Mouse (Mus musculus) forebrain, embryonic 11.5 days (tissue): Measurements from ENCODE around the gene Polr2i. TPM values are rescaled to one million over a fixed set of nuclear protein-coding genes. Genes with fewer than 3 reads are reported as not detected.

Experiments used
- ATAC-seq: fragments of 200-750 bp; cut with Nextera tagmentation; replicated peaks from 2 replicates; pipeline ENCODE4 v1.8.0; 2017; ENCODE audit warnings: moderate TSS enrichment; ENCODE audit not compliant: low FRiP score
- DNase-seq: peaks from one replicate; pipeline ENCODE4 v3.0.0-alpha.2; 2017; ENCODE audit warnings: low spot score
- H3K27ac ChIP-seq: fragments of 300-500 bp; sonication (generic); 2 replicates; pipeline ENCODE4 v1.5.1; 2014; ENCODE audit warnings: low read depth, low read length
- H3K27me3 ChIP-seq: fragments of 300-500 bp; sonication (generic); 2 replicates; pipeline ENCODE4 v1.6.1; 2014; ENCODE audit warnings: mild to moderate bottlenecking, low read length, mixed read lengths; ENCODE audit not compliant: control insufficient read depth, insufficient read depth
- H3K36me3 ChIP-seq: fragments of 300-500 bp; sonication (generic); 2 replicates; pipeline ENCODE4 v1.6.1; 2014; ENCODE audit warnings: mild to moderate bottlenecking, low read length, moderate library complexity, mixed read lengths; ENCODE audit not compliant: control insufficient read depth, insufficient read depth
- H3K4me1 ChIP-seq: fragments of 300-500 bp; sonication (generic); replicated peaks from 2 replicates; pipeline ENCODE4 v1.6.1; 2014; ENCODE audit warnings: low read length, mixed read lengths; ENCODE audit not compliant: control insufficient read depth, insufficient read depth
- H3K4me2 ChIP-seq: fragments of 300-500 bp; sonication (generic); 2 replicates; pipeline ENCODE4 v1.6.1; 2014; ENCODE audit warnings: low read depth, mild to moderate bottlenecking, low read length, moderate library complexity, mixed read lengths; ENCODE audit not compliant: severe bottlenecking
- H3K4me3 ChIP-seq: fragments of 300-500 bp; sonication (generic); 2 replicates; pipeline ENCODE4 v1.5.1; 2014; ENCODE audit warnings: low read depth, low read length
- H3K9ac ChIP-seq: fragments of 300-500 bp; sonication (generic); 2 replicates; pipeline ENCODE4 v1.6.1; 2014; ENCODE audit warnings: low read length
- H3K9me3 ChIP-seq: fragments of 300-500 bp; sonication (generic); 2 replicates; pipeline ENCODE4 v1.6.1; 2016; ENCODE audit warnings: low read length, mixed read lengths; ENCODE audit not compliant: control insufficient read depth
- WGBS: fragments of 180-500 bp; shearing (Covaris S2); extraction: QIAGEN DNeasy Blood & Tissue Kit; methylation state at CpG from one replicate; pipeline ENCODE4 v1.1.7; 2014; 5-methylcytosine and 5-hydroxymethylcytosine counted together
- polyA plus RNA-seq: library from polyadenylated mRNA; unstranded; fragments of >200 nt; fragmentation: Nextera tagmentation; extraction: Ambion mirVana; gene quantifications from 2 replicates; pipeline ENCODE4 v1.2.1, GENCODE M21; 2014

The Polr2i gene
- polyA plus RNA-seq, 1 experiment from 2014 or later, result 166 TPM

- 1% methylated on average over 26 of the region's 26 CpGs for WGBS
- Histone ChIP-seq H3K36me3 (no peaks in the 10 kb centered on the region; the same call in 1 of the 2 replicates), H3K4me2 (peak overlapping the region; percentile 79), H3K9me3 (no peaks in the 10 kb centered on the region), H3K9ac (peak overlapping the region; percentile 76), H3K27ac (no peak overlapping the region), H3K4me1 (peaks cover 10% of the 10 kb centered on the region), H3K27me3 (no peaks in the 10 kb centered on the region), H3K4me3 (peak overlapping the region; percentile 72)
- peak; percentile 89 for DNase-seq
- peak; percentile 79 for ATAC-seq
Measured at GRCm38 (mm10) chr7:30193581-30194100, 38.1 kb upstream of the Polr2i start.

DNA sequence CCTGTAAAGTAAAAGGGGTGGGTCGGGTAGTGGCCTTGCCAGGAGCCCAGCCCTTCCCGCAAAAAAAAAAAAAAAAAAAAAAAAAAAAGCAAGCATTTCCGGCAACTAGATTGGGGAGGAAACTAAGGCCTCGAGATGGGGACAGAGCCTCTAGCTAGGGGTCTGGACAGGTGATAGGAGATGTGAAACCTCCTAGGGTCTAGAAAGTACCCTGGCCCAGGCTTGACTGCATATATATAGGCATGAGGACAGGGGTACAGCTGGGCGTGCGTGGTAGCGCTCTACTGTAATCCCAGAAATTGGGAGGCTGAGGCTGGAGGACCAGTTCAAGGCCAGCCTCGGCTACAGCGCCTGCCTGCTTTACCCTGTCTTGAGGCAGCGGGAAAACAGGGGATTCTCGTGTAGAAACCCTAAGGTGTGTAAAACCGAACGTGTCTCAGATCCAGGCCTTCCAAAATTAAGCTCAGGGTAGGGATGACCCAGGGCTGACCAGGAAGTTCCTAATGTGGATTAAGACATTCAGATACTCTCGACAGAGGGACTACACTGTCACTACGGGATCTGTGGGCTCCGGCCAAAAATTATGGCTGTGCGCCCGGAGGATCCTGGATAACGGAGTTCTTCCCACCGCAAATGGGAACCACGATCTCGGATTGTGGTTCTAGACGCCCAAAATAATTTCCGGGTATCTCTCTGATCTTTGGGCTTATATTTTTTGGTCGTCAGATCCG, 37.5 kb upstream of the Polr2i start:
- peak; percentile 38 for ATAC-seq
- H3K4me2 ChIP-seq, result peak overlapping the region; percentile 79
- no peaks in the 10 kb centered on the region for H3K27me3 ChIP-seq
- H3K36me3 ChIP-seq, result no peaks in the 10 kb centered on the region; the same call in 1 of the 2 replicates
- peaks cover 10% of the 10 kb centered on the region for H3K4me1 ChIP-seq
- H3K9ac ChIP-seq, result peak overlapping the region; percentile 76
- under 1% methylated on average over 26 of the region's 26 CpGs for WGBS
- DNase-seq, result no peak
- no peaks in the 10 kb centered on the region for H3K9me3 ChIP-seq
- H3K27ac ChIP-seq, result peak overlapping the region; percentile 27; the same call in 1 of the 2 replicates
- peak overlapping the region; percentile 72 for H3K4me3 ChIP-seq

DNA sequence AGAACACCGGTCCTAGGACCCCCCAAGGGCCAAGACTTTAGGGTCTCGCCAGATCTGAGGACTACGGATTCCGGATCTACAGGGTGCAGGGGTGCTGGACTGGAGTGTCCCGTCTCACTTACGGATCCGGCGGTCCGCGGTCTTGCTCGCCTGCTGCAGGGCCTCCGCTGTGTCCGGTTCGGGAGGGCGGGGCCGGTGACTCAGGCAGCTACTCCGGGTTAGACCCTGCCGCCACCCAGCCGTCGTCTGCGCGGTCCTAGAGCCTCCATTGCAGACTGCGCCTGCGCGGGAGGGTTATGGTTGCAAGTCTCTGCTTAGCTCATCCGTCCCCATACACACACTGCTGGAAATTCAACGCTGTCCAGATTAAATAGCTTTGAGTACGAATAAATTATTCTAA, 36.9 kb upstream of the Polr2i start:
- no peaks in the 10 kb centered on the region for H3K27me3 ChIP-seq
- DNase-seq (peak; percentile 98), ATAC-seq (peak; percentile 83)
- H3K4me2 ChIP-seq, result peak overlapping the region; percentile 79
- H3K27ac ChIP-seq, result peak overlapping the region; percentile 27; the same call in 1 of the 2 replicates
- H3K4me1 ChIP-seq, result peaks cover 10% of the 10 kb centered on the region
- no peaks in the 10 kb centered on the region; the same call in 1 of the 2 replicates for H3K36me3 ChIP-seq
- no peaks in the 10 kb centered on the region for H3K9me3 ChIP-seq
- H3K9ac ChIP-seq, result peak overlapping the region; percentile 76
- WGBS, result under 1% methylated on average over 28 of the region's 28 CpGs
- peak overlapping the region; percentile 72 for H3K4me3 ChIP-seq

DNA sequence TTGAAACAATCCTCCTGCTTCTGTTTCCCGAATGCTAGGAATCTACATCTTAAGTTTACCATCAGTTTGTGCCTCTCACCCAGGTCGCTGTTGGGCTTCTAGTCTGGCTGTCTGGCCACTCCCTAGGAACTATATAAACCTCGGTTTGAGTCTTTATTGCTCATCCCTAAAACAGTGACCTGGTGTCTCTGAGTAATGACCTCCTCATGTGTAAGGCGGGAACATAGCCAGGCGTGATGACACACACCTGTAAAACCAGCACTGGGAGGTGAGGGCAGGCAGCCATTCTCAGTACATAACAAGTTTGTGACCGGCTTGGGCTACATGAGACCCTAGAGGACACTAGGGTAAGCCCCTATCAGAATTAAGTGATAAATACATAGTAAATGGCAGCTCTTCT, 36.3 kb upstream of the Polr2i start:
- 76% methylated on average over 6 of the region's 6 CpGs for WGBS
- H3K27ac ChIP-seq, result no peak overlapping the region

GRCm38 (mm10) chr7:30196171-30196570, 35.6 kb upstream of the Polr2i start:
- H3K4me3 ChIP-seq, result no peak overlapping the region
- ATAC-seq (no peak), DNase-seq (no peak)
- H3K4me1 ChIP-seq, result peaks cover 10% of the 10 kb centered on the region
- H3K27ac ChIP-seq, result no peak overlapping the region
- WGBS, result 76% methylated on average over 6 of the region's 6 CpGs
- no peaks in the 10 kb centered on the region for H3K36me3 ChIP-seq
- H3K9ac ChIP-seq, result no peak overlapping the region
- no peaks in the 10 kb centered on the region for H3K9me3 ChIP-seq
- no peaks in the 10 kb centered on the region for H3K27me3 ChIP-seq
- H3K4me2 ChIP-seq, result no peak overlapping the region

More for the DNA sequence above, 36.3 kb upstream of the Polr2i start:
- Histone ChIP-seq H3K4me1 (peaks cover 10% of the 10 kb centered on the region), H3K9ac (peak overlapping the region; percentile 76; the same call in 1 of the 2 replicates), H3K4me3 (peak overlapping the region; percentile 72; the same call in 1 of the 2 replicates), H3K27me3 (no peaks in the 10 kb centered on the region), H3K9me3 (no peaks in the 10 kb centered on the region), H3K36me3 (no peaks in the 10 kb centered on the region; the same call in 1 of the 2 replicates), H3K4me2 (peak overlapping the region; percentile 79; the same call in 1 of the 2 replicates)
- ATAC-seq (no peak), DNase-seq (no peak)

- Histone ChIP-seq H3K4me3 (no peak overlapping the region), H3K27me3 (no peaks in the 10 kb centered on the region), H3K4me2 (no peak overlapping the region), H3K27ac (no peak overlapping the region), H3K9me3 (no peaks in the 10 kb centered on the region), H3K4me1 (peaks cover 8% of the 10 kb centered on the region; the same call in 1 of the 2 replicates), H3K9ac (no peak overlapping the region), H3K36me3 (no peaks in the 10 kb centered on the region)
- 78% methylated on average over 5 of the region's 5 CpGs for WGBS
- DNase-seq (no peak), ATAC-seq (no peak)
Measured at GRCm38 (mm10) chr7:30197592-30198129, 34.1 kb upstream of the Polr2i start.

- no peak within 1 kb of the TSS for H3K9ac ChIP-seq
- no peaks in the 10 kb centered on the region for H3K9me3 ChIP-seq
- H3K27ac ChIP-seq, result no peak within 1 kb of the TSS
- DNase-seq, result peak; percentile 80
- no peak; the same call in 1 of the 2 replicates for ATAC-seq
- no peaks in the 10 kb centered on the region for H3K27me3 ChIP-seq
- H3K4me1 ChIP-seq, result no peaks in the 10 kb centered on the region; the same call in 1 of the 2 replicates
- H3K36me3 ChIP-seq, result no peaks in the 10 kb centered on the region
- no peak within 1 kb of the TSS for H3K4me2 ChIP-seq
- WGBS, result 10% methylated on average over 8 of the region's 8 CpGs
- no peak within 1 kb of the TSS for H3K4me3 ChIP-seq
Measured at GRCm38 (mm10) chr7:30198481-30198971, 33.2 kb upstream of the Polr2i start, which contains the start of gene Capns1. TSS of gene Capns1 (minus strand) at chr7:30198811.

DNA sequence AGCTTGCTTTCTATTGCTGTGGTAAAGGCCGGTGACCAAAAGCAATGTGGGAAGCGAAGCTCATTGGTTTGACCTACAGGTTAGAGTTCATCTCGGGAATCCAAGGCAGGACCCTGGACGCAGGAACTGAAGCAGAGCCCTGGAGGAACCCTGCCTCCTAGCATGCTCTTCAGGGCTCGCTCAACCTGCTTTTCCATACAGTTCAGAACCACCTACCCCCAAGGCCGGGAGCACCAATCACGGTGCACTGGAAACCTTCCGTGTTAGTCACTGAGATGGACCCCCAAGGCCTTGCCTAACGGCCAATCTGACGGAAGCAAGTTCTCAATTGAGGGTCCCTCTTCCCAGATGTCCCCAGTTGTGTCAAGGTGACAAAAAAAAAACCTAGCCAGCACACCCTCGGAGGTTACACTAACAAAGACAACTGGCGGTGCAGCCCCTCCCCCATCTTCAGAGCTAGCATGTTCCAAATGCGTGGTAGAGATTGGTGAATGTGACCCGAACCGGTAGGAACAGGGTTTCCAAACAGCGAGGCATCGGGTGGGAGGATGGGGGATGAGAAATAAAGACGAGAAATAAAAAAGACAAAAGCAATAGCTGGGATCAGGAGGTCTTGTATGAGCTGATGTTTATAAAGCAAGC, 32.1 kb upstream of the Polr2i start:
- DNase-seq (no peak), ATAC-seq (no peak)
- Histone ChIP-seq H3K27me3 (no peaks in the 10 kb centered on the region), H3K9ac (no peak overlapping the region), H3K4me1 (no peaks in the 10 kb centered on the region; the same call in 1 of the 2 replicates), H3K36me3 (no peaks in the 10 kb centered on the region), H3K9me3 (no peaks in the 10 kb centered on the region), H3K27ac (no peak overlapping the region), H3K4me3 (no peak overlapping the region), H3K4me2 (no peak overlapping the region)
- 79% methylated on average over 18 of the region's 18 CpGs for WGBS
